16 mouse cellular contexts compared by ENCODE assay signal in genomic region chr17:72955534-72955933, GRCm38 (mm10). TPM values are rescaled to one million over a fixed set of nuclear protein-coding genes. Genes with fewer than 3 reads are reported as not detected.
DNase-seq lines count a peak whose midpoint lies in the region; ATAC-seq and TF ChIP-seq lines count a peak whose summit lies in the region.
"Had no signal": no experiment of that assay in that cellular context is flagged by ENCODE, and none has a peak within 500 bp of the region (broad histone marks: within the 10 kb centered on the region; RNA-seq: fewer than 3 reads in every experiment).

No protein-coding gene starts in this region.

- peak overlapping the region; percentile 56 for H3K27ac ChIP-seq in heart, embryonic 15.5 days
- H3K27ac ChIP-seq: hindbrain, embryonic 15.5 days; left cerebral cortex, adult 2 months had no signal

- H3K79me3 ChIP-seq in C2C12 (ENCODE audit: low read depth): no peaks in the 10 kb centered on the region

- H3K4me2 ChIP-seq in heart, embryonic 15.5 days: no peak overlapping the region
- H3K4me2 ChIP-seq: hindbrain, embryonic 15.5 days; liver, embryonic 11.5 days had no signal

- no peaks in the 10 kb centered on the region for H3K79me2 ChIP-seq in C2C12 (ENCODE audit: control insufficient read depth, insufficient read depth)

- TF ChIP-seq CTCF in C2C12 (IDR thresholded peaks at IDR 0.05; ENCODE audit: control insufficient read depth, insufficient read depth, insufficient read length): no peak

- no peaks in the 10 kb centered on the region for H3K27me3 ChIP-seq in heart, embryonic 15.5 days
- no peaks in the 10 kb centered on the region for H3K27me3 ChIP-seq in C2C12 (ENCODE audit: control insufficient read depth, insufficient read depth, insufficient read length)
- H3K27me3 ChIP-seq: hindbrain, embryonic 15.5 days had no signal

- H3K4me1 ChIP-seq in heart, embryonic 15.5 days (replicated peaks): peaks cover 26% of the 10 kb centered on the region

- no peak for DNase-seq in heart, adult 18-20 months
- no peak for DNase-seq in urinary bladder, adult 2 months (ENCODE audit: low spot score)
- no peak for DNase-seq in thymus, postnatal 10 days (ENCODE audit: low spot score in 2 of 2)
- no peak for DNase-seq in ovary, postnatal 10 days (ENCODE audit: low spot score)
- DNase-seq: cerebellum, postnatal 25 days; kidney, postnatal 14 days; right cerebral cortex, postnatal 14 days; thymus, postnatal 36 days had no signal

- H3K36me3 ChIP-seq in heart, embryonic 15.5 days: no peaks in the 10 kb centered on the region
- no peaks in the 10 kb centered on the region for H3K36me3 ChIP-seq in C2C12 (ENCODE audit: control insufficient read depth, insufficient read depth)
- H3K36me3 ChIP-seq: G1E; hindbrain, embryonic 15.5 days had no signal

- no peak overlapping the region for H3K9ac ChIP-seq in heart, embryonic 15.5 days
- H3K9ac ChIP-seq: hindbrain, embryonic 15.5 days had no signal

- no peak; the same call in 1 of the 2 replicates for ATAC-seq in heart, embryonic 15.5 days (replicated peaks; ENCODE audit: insufficient number of reproducible peaks, insufficient read depth, low FRiP score, low read depth)
- peak; percentile 68 for ATAC-seq in activated CD4-positive, CD25-positive, alpha-beta regulatory T cell, adult 4 months
- peak; percentile 79 for ATAC-seq in inflammation-experienced regulatory T-cells, adult 6 months

- WGBS in heart, embryonic 15.5 days: 23% methylated on average over 2 of the region's 2 CpGs

- H3K9me3 ChIP-seq in heart, embryonic 15.5 days (replicated peaks): no peaks in the 10 kb centered on the region
- H3K9me3 ChIP-seq: G1E; hindbrain, embryonic 15.5 days had no signal

- no peak overlapping the region for H3ac ChIP-seq in C2C12 (ENCODE audit: control insufficient read depth, insufficient read length, low read depth)

- H3K4me3 ChIP-seq in heart, embryonic 15.5 days: no peak overlapping the region
- no peak overlapping the region for H3K4me3 ChIP-seq in C2C12 (ENCODE audit: insufficient read depth, poor library complexity, severe bottlenecking)
- H3K4me3 ChIP-seq: hindbrain, embryonic 15.5 days; left cerebral cortex, adult 2 months had no signal

TF ChIP-seq in C2C12, 6 proteins besides CTCF, POLR2A, EP300 and RAD21:
- no peak for TF ChIP-seq USF1 (IDR thresholded peaks at IDR 0.05; ENCODE audit: low read depth)
- no peak for TF ChIP-seq MYOG (IDR thresholded peaks at IDR 0.05; ENCODE audit: control insufficient read depth, extremely low read depth, insufficient read length)
- TF ChIP-seq CEBPB (IDR thresholded peaks at IDR 0.05; ENCODE audit: low read depth): peak; percentile 12
- peak; percentile 78 for TF ChIP-seq FOSL1 (IDR thresholded peaks at IDR 0.05; ENCODE audit: insufficient read depth, low read length, poor library complexity, severe bottlenecking)
- peak; percentile 7 for TF ChIP-seq MAX (IDR thresholded peaks at IDR 0.05)
- no peak for TF ChIP-seq MYOD1 (IDR thresholded peaks at IDR 0.05; ENCODE audit: control insufficient read depth, insufficient read length, low read depth)
TF ChIP-seq in C2C12: peak in this region for 3.

RNA-seq across cellular contexts. Expression of gene Lbh, which starts 37.4 kb away (rescaled TPM):
- polyA plus RNA-seq in heart, embryonic 15.5 days (2015; fragmentation: Nextera tagmentation; extraction: Ambion mirVana): 23.2 and 29.0 TPM in 2 replicates
- total RNA-seq in heart, adult 18-20 months (2021): 100 to 1,000 TPM; 432 to 483 TPM
- polyA plus RNA-seq in C2C12 (2012; fragmentation: generic; extraction: Trizol): 38.4 TPM
- polyA plus RNA-seq in activated CD4-positive, CD25-positive, alpha-beta regulatory T cell, adult 4 months (2017; shearing (Covaris generic)): 10 to 100 TPM; 24.2 to 29.3 TPM
- polyA plus RNA-seq in inflammation-experienced regulatory T-cells, adult 6 months (2017; shearing (Covaris generic)): 10 to 100 TPM; 21.0 to 45.8 (median 30.0) TPM
- 42.9 and 49.5 TPM in 2 replicates for polyA plus RNA-seq in urinary bladder, adult 2 months (2012; rRNA removed)
